ENCODE assay signal across 11 mouse cellular contexts in the genomic region with DNA sequence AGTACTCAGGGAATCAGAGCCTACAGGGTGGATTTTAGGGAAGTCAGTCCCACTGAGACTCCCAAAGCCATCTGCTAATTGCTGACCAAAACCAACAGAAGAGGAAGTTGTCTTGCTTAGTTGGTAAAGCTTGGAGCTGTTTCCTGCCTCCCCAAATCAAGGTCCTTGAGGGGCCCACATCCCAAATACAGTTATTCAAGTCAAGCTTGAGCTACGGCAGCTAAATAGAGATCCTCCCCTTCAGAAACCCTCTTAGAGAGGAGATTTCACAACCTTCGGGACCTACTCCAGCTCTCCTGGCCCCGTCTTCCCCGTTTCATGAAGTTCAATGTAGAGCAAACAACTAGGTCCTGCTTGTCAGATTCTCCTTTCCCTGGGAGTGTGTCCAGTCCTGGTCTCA. TPM values are rescaled to one million over a fixed set of nuclear protein-coding genes. Genes with fewer than 3 reads are reported as not detected.
A peak's percentile ranks its signal among the peaks of the same experiment; 100 is the strongest.
DNase-seq lines count a peak whose midpoint lies in the region; ATAC-seq lines count a peak whose summit lies in the region.
"Had no signal": no experiment of that assay in that cellular context is flagged by ENCODE, and none has a peak within 500 bp of the region (broad histone marks: within the 10 kb centered on the region; RNA-seq: fewer than 3 reads in every experiment).

No protein-coding gene starts in this region.

- no peaks in the 10 kb centered on the region for H3K27me3 ChIP-seq in heart, embryonic 16.5 days (ENCODE audit: control insufficient read depth, insufficient read depth, low read length)

- H3K36me3 ChIP-seq in heart, embryonic 16.5 days (ENCODE audit: control insufficient read depth, insufficient read depth): no peaks in the 10 kb centered on the region
- H3K36me3 ChIP-seq: G1E had no signal

- H3K9me3 ChIP-seq in heart, embryonic 16.5 days (replicated peaks; ENCODE audit: control insufficient read depth, low read length): no peaks in the 10 kb centered on the region
- H3K9me3 ChIP-seq: G1E had no signal

- H3K4me2 ChIP-seq in heart, embryonic 16.5 days (ENCODE audit: low read depth, low read length): no peak overlapping the region

- H3K27ac ChIP-seq in heart, embryonic 16.5 days (ENCODE audit: low read length): peak overlapping the region; percentile 54

- 62% methylated on average over 4 of the region's 4 CpGs for WGBS in heart, embryonic 16.5 days

- intact Hi-C loops in gastrocnemius, postnatal 14 days (cut with DNase I; ENCODE audit: low total_unique reads): loop anchor here (10.0 kb wide), 1 partner anchor 250 kb away; no protein-coding TSS in a partner anchor

- H3K9ac ChIP-seq in heart, embryonic 16.5 days (ENCODE audit: low read length): no peak overlapping the region

- H3K4me3 ChIP-seq in heart, embryonic 16.5 days (ENCODE audit: low read length): no peak overlapping the region
- H3K4me3 ChIP-seq: erythroblast, embryonic 14.5 days had no signal

- DNase-seq in lung, adult 18-20 months: peak; percentile 47 to 56
- no peak for DNase-seq in lung, postnatal 4 days
- DNase-seq in gastrocnemius, postnatal 14 days: peak; percentile 34
- peak; percentile 65 for DNase-seq in skeletal muscle tissue, adult 2 months (ENCODE audit: low read depth, low spot score)
- no peak for DNase-seq in adrenal gland, adult 18-20 months (ENCODE audit: low spot score in 2 of 2)
- DNase-seq: kidney, adult 2 months had no signal

- 0 out of 2 replicates have a peak, but pooled peaks cover 3% of the 10 kb centered on the region for H3K4me1 ChIP-seq in heart, embryonic 16.5 days (ENCODE audit: control insufficient read depth, insufficient read depth, low read length)

- no peak for ATAC-seq in heart, embryonic 16.5 days (replicated peaks; ENCODE audit: extremely low read depth, insufficient read depth, low FRiP score)
- ATAC-seq in megakaryocyte-erythroid progenitor cell, adult 5-6 weeks (replicated peaks; ENCODE audit: low FRiP score, low TSS enrichment, poor library complexity, severe bottlenecking): no peak
- ATAC-seq: activated CD4-positive, CD25-positive, alpha-beta regulatory T cell, adult 4 months had no signal

RNA-seq across cellular contexts. Expression of a gene that starts 20.6 kb away (rescaled TPM):
- total RNA-seq in gastrocnemius, postnatal 14 days (2021): 1 to 10 TPM; 2.4 to 2.9 TPM
- polyA plus RNA-seq in heart, embryonic 16.5 days (2015; fragmentation: Nextera tagmentation; extraction: Ambion mirVana): 12.8 and 13.3 TPM in 2 replicates
- 5.7 and 9.5 TPM in 2 replicates for total RNA-seq in megakaryocyte-erythroid progenitor cell, adult 5-6 weeks (2014; fragmentation: Nextera tagmentation)
- total RNA-seq in megakaryocyte-erythroid progenitor cell, adult 5-6 weeks (2017): 5.3 and 9.1 TPM in 2 replicates
- 1 to 10 TPM; 4.0 to 5.2 TPM for total RNA-seq in adrenal gland, adult 18-20 months (2021)
- polyA plus RNA-seq: G1E had no signal

RNA-seq across cellular contexts. Expression of a gene that starts 56.7 kb away (rescaled TPM):
- 1 to 10 TPM; 1.4 TPM for total RNA-seq in gastrocnemius, postnatal 14 days (2021)
- polyA plus RNA-seq in heart, embryonic 16.5 days (2015; fragmentation: Nextera tagmentation; extraction: Ambion mirVana): 2.7 and 2.9 TPM in 2 replicates
- total RNA-seq in megakaryocyte-erythroid progenitor cell, adult 5-6 weeks (2014; fragmentation: Nextera tagmentation): 0.07 TPM in 1 of 2 replicates, not detected in the other
- not detected in 2 replicates for total RNA-seq in megakaryocyte-erythroid progenitor cell, adult 5-6 weeks (2017)
- 10 to 100 TPM in 1 of 2 experiments, 1 to 10 TPM in 1; 6.8 to 11.3 TPM for total RNA-seq in adrenal gland, adult 18-20 months (2021)
- total RNA-seq: G1E had no signal
- polyA plus RNA-seq: activated CD4-positive, CD25-positive, alpha-beta regulatory T cell, adult 4 months; erythroblast, embryonic 14.5 days; G1E had no signal

Comparison
In these comparisons a context has a peak if more than half of its experiments do, and no peak if none do; other contexts are left out.
1. DNase-seq: peak in lung, adult 18-20 months (2 of 2), gastrocnemius, postnatal 14 days (single experiment) and skeletal muscle tissue, adult 2 months (single experiment); none in lung, postnatal 4 days (0 of 2) and adrenal gland, adult 18-20 months (0 of 2).